Mouse (Mus musculus) G1E-ER4 (cell line): ENCODE measurements around the gene Sstr4. TPM values are rescaled to one million over a fixed set of nuclear protein-coding genes. Genes with fewer than 3 reads are reported as not detected.

Source experiments
- GATA1 ChIP-seq: IDR thresholded peaks from one replicate; pipeline ENCODE4 v1.8.0; 2012; ENCODE audit warnings: low read length, inconsistent platforms
- polyA plus RNA-seq: library from polyadenylated mRNA; stranded (reverse); fragments of >175 nt; gene quantifications from 2 replicates; pipeline ENCODE4 v1.2.3, GENCODE M21; 2012

The Sstr4 gene
- polyA plus RNA-seq, 1 experiment: not detected

DNA sequence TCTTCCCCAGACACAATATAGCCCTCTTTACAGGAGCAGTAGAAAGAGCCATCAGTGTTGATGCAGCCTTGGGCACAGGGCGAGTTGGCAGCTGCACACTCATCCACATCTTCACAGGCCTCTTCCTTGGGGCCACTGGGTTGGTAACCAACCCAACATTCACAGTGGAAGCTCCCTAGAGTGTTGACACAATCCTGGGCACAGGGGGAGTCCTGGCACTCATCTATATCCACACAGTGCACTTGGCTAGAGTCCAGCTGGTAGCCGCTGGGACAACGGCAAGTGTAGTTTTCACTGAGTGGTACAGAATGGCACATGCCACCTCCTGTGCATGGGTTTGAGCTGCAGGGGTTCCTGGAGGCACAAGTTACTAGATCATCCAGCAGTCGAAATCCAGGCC lies 47.0 kb downstream of the Sstr4 start:
- TF ChIP-seq GATA1: no peak

DNA sequence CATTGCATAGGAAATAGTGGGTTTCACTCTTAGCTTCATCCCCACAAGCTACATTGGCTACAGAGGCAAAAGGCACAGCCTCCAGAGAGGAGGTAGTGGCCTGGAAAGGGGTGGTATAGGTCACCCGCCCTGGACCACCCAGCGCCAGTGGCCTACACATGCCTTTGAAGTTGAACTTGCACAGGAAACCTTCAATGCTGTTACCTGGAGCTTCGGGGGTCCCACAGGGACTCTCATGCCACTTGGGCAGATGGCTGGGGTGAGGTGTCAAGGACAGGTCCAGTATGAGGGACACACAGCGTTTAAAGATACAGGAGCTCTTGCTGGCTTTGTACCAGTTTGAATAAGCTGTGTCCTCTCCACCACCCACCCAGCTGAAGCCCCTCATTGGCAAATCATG lies 47.6 kb downstream of the Sstr4 start:
- no peak for TF ChIP-seq GATA1

DNA sequence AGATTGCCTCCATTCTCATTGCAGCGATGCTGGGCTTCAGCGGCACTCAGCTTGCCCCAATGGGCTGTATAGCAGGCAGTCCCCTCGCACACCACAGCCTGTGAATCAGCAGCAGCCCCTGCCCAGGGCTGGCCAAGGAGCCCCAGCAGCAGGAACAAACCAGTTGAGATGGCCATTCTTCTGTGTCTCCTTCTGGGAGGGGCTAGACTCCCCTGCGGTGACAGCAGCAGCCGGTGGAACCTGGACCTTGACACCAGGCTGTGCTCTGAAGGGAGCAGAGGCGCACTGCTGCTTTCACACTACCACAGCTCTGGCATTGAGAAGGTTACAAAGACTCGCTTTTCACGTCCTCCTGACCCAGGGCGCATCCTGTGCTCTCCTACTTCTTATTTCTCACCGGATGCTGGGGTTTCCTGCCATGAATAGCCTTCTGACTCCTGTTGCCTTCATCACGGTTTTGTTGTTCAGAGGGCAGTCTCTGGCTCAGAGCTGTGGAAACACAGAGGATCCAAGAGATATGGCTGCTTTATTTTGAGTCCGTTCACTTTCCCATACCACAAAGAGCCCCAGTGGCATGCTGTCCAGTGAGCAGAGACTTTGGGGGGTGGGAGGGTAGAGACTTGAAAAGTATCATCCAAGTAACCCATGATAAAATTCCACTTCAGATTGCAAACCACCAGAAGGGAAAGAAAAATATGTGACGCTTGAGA lies 48.3 kb downstream of the Sstr4 start, which contains the start of gene Cd93:
Cd93 (minus strand) TSS at position 315 of the 710 bp plus-strand sequence.
- TF ChIP-seq GATA1: no peak

- no peak for TF ChIP-seq GATA1
These were observed 49.3 kb downstream of the Sstr4 start for GRCm38 (mm10) chr2:148444472-148444871.

DNA sequence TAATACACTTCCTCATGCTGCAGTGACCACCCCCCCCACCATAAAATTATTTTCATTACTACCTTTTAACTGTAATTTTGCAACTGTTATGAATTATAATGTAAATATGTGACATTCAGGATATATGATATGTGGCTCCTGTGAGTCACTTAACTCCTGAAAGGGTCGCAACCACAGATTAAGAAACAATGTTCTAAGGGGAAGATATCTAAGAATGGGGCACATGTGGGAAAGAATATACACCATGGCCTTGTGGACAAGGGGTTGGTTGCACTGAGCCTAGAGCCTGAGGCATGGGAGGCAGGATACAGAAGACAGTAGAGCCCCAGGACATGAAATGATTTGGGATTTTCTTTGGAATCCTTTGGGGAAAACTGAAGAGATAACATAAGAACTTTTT lies 50.5 kb downstream of the Sstr4 start:
- TF ChIP-seq GATA1: no peak

Other genes starting within 250 kb of the Sstr4 start
- not detected in 2 replicates for gene Thbd, start 12.8 kb downstream of the Sstr4 start, polyA plus RNA-seq
- not detected in 2 replicates for gene Cd93, start 48.2 kb downstream of the Sstr4 start, polyA plus RNA-seq